Mouse (Mus musculus) T-helper 2 cell (primary cell): ENCODE measurements at regions not wholly inside any gene's neighbourhood (a gene's known extent, or its start where the extent isn't known, plus 50 kb on each side); places are given as distances from the start of the nearest gene placed in this dataset.

ENCODE experiments used
- in situ Hi-C: fragments of 300-600 bp; cut with MboI, MseI; formaldehyde crosslinking; loops from one replicate; pipeline ENCODE4 v1.15.1; 2025; ENCODE audit warnings: high pct_unique_total_duplicates

DNA sequence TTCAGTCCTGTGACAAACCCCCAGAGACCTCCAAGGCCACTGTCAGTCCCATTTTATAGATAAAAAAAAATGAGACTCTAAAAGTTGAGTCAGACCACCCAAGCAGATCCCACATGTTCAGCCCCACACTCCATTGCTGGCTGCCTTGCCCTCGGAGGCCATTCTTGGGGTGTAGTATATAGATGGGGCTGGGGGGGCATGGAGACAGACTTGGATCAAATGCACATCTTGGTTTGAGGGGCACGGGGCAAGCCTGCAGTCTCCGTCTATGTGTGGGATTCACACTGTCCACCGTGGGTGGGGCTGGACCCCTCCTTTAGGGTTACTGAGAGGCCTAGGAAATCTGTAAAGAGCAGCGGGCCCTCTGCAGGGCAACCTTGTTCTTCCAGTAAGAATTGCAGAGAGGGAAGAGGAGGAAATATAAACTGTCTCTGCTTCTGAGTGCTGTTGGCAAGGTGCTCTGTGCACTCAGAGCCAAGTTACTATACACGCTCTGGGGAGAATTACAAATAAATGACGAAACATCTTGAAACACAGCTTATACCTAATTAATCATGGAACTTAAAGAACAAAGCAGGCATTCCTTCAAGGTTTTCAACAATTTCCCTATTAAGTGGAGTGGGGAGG lies 184.4 kb upstream of the Habp2 start:
- in situ Hi-C loops: no loop called here

GRCm38 (mm10) chr19:56105073-56105451 lies 181.9 kb upstream of the Habp2 start:
- in situ Hi-C loops: no loop called here

DNA sequence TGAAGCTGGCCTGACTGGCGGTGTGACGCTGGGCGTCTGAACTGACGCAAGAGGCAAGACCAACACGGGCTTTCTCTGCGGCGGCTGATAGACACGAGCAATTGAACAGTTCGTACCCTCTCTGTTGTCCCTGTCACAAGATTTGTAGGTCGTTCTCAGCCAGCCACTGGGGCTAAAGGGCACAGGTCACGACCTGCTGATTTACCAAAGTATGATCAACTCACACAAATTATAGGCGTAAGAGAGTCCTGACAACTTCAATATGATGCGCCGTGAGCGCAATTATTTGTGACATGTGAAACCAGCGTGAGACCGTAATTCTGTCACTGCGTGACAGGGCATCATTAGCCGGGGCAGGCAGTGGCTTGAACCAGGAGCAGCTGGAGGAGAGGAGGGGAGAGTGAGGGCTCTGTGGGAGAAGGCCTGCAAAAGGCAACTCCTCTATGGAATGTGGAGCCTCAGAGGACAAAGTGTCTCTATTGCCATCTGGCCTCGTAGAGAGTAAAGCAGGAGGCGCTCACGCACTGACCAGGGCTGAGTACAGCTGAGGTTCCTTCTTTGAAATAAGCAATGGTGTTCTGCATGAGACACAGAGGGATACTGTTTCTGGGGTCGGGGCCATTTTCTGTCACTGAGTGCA lies 181.4 kb upstream of the Habp2 start:
- in situ Hi-C loops: no loop called here

- in situ Hi-C loops: no loop called here
Measured at GRCm38 (mm10) chr19:56108796-56109195, 178.1 kb upstream of the Habp2 start.

- in situ Hi-C loops: no loop called here
Measured at GRCm38 (mm10) chr19:56115552-56116284, 171.2 kb upstream of the Habp2 start.

DNA sequence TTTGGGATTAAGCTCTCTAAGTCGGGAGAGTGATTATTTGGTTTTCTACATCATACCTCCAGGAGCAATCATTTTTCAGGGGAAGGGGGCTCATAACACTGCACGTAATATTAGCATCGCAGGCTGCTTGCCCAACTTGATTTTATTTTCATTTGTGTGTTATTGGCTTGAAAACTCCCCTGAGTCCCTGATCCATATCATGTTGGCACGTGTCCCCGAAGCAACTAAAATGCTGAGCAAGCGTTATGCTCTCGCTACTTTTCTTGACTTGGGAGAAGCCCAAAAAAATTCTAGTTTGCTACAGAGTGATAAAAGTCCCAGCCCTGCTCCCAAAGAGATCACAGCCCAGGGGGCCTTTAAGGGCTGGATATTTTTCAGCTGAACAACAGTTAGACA lies 170.7 kb upstream of the Habp2 start:
- in situ Hi-C loops: no loop called here

GRCm38 (mm10) chr19:56120723-56121122 lies 166.2 kb upstream of the Habp2 start:
- in situ Hi-C loops: no loop called here

DNA sequence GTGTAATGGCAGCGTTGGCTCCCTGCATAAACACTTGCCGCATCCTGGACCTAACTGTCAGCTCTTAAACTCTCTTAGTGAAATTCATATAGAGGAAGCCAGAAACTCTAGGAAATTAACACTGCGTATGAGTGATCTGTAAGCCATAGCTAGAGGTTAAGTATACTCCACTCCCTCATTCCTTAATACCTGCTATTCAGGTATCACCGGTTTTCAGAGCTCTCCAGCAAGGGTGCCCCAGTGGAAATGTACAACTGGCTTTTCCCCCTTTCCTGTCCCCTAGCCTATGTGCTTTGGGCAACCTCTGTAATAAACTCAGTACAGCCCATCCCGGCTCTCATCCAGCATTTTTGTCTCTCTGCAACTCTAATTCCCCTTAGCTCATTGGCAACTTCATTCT lies 164.8 kb upstream of the Habp2 start:
- in situ Hi-C loops: no loop called here

DNA sequence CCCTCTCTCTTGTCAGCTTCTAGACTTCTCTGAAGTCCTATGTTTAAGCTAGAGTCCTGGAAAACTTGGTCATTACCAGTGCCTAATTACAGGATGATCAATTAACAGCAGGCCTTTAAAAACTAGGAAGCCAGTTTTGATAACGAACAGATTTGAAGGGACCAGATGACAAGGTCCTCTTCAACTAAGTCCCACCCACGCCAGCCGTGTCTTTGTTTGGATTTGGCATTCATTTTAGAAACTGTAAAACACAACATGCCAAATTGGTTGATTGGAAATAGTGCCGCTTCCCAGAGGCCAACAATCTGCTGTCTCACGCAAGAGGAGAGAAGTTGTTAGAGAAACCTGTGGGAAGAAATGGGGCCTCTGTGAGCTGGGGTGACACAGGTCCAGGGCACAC lies 155.4 kb upstream of the Habp2 start:
- in situ Hi-C loops: no loop called here

GRCm38 (mm10) chr19:56132911-56133562 lies 153.9 kb upstream of the Habp2 start:
- in situ Hi-C loops: no loop called here

DNA sequence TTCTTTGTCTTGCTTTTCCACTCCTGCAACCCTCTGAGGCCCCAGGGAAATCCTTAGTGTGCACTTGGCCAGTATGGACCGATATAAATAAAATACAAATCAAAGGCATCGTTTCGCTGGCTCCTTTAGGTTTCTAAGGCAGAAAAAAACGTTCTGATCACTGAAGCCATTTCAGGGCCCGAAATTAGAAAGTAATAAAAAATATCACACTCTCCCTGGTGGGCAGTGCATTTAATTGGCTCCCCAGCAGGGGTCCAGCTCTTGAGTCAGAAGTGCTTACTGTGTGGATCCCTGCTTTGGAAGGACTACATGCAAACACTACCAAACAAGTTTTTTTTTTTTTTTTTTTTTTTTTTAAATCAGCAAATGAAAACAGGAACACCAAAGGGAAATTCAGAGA lies 153.4 kb upstream of the Habp2 start:
- in situ Hi-C loops: no loop called here

DNA sequence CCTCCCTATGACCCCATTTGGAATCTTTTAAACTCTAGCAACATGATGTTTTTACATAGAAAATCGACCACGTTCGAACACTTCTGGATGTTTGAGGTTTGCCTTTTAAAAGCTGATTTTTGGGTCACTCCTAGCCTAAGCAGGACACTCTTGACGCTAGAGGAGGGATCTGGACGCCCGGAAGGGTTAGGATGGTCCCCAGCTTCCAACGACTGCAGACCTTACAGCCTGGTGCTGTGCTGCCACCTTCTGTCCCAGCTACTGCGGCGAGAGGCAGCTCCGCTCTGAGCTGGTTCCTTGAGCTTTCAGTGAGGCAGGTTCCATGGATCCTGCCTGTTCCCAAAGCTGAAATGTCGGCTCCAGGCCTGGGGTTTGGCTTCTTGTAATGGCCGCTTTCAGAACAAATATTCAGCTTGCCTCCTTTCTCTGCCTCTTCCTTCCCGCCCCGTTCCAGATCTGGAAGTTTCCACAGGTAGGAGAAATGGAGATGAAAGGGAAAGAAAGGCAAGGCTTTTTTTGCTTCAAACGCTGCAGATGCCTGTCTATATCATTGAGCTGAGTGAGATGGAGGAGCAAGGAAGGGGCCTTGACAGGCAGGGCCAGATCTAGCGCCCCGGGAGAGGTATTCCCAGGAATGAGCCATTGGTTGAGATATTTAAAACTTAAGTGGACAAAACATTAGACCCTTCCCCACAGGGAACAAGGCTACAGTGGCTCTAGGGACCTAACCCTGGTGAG lies 152.7 kb upstream of the Habp2 start:
- in situ Hi-C loops: no loop called here

DNA sequence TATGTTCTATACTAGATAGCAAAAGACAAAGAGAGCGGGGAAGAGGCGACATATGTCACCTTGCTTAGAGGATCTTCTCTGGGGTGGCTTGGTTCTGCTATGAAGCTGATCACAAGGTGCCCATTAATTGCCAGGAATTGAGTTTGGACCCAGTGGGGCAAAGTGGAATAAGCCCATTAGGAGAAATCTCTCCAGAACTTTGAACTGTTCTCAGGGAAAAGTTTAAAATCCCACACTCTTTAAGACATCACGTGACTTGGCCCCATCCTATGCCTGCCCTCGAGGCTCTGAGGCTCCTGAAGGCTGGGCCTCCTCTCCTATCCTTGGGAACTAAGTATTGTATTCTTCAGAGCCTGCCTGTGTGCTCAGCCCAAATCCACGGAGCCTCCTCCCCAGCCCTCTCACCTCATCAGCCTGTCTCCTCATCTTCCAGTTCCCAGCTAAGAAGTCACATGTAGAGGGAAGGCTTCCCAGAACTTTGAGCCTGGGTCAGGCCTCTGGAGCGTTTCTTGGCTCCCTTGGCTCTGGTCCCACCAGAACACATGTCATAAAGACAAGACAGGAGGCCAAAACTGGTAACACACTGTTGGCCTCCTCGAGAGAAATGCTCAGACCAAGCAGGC lies 151.5 kb upstream of the Habp2 start:
- in situ Hi-C loops: no loop called here

GRCm38 (mm10) chr19:56140540-56140939 lies 146.4 kb upstream of the Habp2 start:
- in situ Hi-C loops: no loop called here

DNA sequence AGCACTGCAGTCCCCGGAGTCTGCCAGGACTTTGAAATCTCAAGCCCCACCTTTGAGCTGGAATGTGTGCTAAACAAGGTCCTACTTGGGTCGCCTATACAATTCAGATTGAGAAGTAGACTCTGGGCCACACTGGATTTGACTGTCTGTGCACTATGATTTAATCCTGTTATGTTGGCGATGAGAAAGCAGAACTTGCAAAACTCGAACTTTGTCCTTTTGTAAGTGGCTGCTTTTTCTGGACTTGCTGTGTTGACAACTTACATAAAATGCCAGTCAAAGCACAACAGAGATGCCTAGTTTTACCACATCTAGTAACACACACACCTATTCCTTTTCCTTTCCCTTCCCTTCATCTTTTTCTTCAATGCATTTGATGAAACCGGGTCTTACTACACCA lies 142.7 kb upstream of the Habp2 start:
- in situ Hi-C loops: no loop called here

- in situ Hi-C loops: no loop called here
Measured at GRCm38 (mm10) chr19:56157120-56157519, 129.8 kb upstream of the Habp2 start.

DNA sequence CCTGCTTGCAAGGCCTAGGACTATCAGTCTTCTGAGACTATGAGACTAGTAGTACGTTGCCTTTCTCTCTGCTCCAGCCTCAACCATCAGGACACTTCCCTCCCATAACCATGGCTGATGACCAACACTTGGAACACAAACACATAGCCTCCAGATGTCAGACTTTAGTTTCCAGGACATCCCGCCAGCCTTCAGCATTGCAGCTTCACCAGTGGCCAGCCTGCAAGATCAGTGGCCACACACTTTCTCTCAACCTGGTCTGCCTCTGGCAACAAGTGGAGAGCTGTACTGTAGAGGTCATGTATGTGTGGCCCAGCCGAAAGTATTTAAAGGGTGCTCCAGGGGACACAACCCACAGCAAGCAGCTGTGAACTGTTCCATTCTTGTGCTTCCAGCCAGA lies 124.8 kb upstream of the Habp2 start:
- in situ Hi-C loops: no loop called here

GRCm38 (mm10) chr19:56169133-56169997 lies 117.6 kb upstream of the Habp2 start:
- in situ Hi-C loops: no loop called here

GRCm38 (mm10) chr19:56169998-56170274 lies 117.0 kb upstream of the Habp2 start:
- in situ Hi-C loops: no loop called here

- in situ Hi-C loops: no loop called here
Measured at GRCm38 (mm10) chr19:56172454-56172853, 114.5 kb upstream of the Habp2 start.

DNA sequence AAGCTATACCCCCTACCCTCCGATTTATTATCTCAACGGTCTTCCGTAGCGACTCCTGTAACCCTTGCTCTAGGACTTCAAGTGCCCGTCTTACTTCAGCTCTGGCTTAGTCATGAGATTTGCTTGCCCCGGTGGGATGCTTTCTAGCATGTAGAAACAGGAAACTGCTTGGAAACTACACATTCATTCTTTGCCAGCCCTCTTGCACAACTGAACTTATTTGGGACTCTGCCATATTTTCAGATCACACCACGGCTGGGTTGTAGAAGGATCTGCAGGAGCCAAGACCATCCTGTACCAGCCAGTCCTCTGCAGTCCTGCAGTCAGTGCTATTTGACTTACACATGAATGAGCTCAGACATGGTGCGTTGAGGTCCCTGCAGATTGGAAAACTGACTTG lies 110.9 kb upstream of the Habp2 start:
- in situ Hi-C loops: no loop called here
